Mouse (Mus musculus): ENCODE measurements around the gene Gtpbp2. TPM values are rescaled to one million over a fixed set of nuclear protein-coding genes. Genes with fewer than 3 reads are reported as not detected.

Gene Gtpbp2
- polyA plus RNA-seq (2011; ENCODE audit: insufficient read depth, insufficient read length, low read depth, missing spikeins): 23.5 and 25.8 TPM in 2 replicates

DNA sequence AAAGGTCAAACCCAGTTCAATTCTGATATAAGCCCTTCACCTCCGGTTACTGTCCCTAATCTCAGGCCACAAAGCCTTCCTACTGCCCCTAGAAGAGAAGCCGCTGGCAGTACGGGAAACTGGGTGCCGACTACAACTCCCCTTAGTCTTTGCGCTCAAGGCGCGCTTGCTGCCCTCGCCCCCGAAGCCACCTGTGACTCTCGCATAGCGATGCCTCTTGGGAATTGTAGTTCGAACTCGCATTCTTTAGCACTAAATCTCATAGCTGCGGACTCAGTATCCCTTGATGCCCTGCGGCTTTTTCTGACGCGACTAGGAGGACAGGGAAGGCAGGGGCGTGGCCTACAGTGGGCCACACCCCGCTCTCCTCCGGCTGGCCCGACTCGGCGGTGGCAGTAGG is at the start of gene Gtpbp2:
Gtpbp2 (plus strand) TSS at position 347 of the 400 bp plus-strand sequence.
- peak within 1 kb of the TSS; percentile 83 for H3K27ac ChIP-seq (ENCODE audit: insufficient read depth, low read length)
- peak within 1 kb of the TSS; percentile 86 for H3K9ac ChIP-seq (ENCODE audit: low read depth, poor library complexity, severe bottlenecking)
- TF ChIP-seq POLR2A (IDR thresholded peaks at IDR 0.05; ENCODE audit: insufficient read depth, low read length) (no peak), EP300 (IDR thresholded peaks at IDR 0.05; ENCODE audit: insufficient read depth, low read depth, low read length) (no peak), CTCF (IDR thresholded peaks at IDR 0.05; ENCODE audit: low read depth, low read length) (no peak)
- H3K4me3 ChIP-seq (ENCODE audit: low read depth, low read length): peak within 1 kb of the TSS; percentile 80
- no peaks in the 10 kb centered on the region for H3K27me3 ChIP-seq (ENCODE audit: control insufficient read depth, insufficient read depth, low read length, poor library complexity, severe bottlenecking)
- peaks cover 2% of the 10 kb centered on the region for H3K4me1 ChIP-seq (ENCODE audit: control insufficient read depth, insufficient read depth, low read length)
- H3K9me3 ChIP-seq (replicated peaks; ENCODE audit: control insufficient read depth, insufficient read depth, low read length, poor library complexity, severe bottlenecking): no peaks in the 10 kb centered on the region
- H3K36me3 ChIP-seq (ENCODE audit: control insufficient read depth, insufficient read depth, low read length, poor library complexity, severe bottlenecking): no peaks in the 10 kb centered on the region

DNA sequence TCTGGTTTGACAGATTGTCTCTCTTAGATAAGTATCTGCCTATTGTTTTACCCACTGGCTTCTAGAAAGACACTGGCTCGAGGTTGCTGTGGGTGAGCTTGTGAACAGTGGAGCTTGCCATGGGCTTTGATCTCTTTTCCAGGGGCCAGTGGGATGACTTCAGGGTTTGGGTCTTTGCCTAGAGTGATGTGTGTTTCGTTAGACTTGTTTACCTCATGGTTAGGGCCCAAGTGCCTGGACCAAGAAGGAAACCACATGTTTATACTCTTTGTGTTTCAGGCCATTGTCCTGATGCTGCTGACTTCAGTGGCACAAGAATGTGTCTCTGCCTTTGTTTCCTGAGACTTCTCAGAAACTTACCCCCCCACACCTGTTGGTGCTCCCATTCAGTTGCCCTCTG is 45.3 kb upstream of the Gtpbp2 start:
- Histone ChIP-seq H3K4me1 (ENCODE audit: control insufficient read depth, insufficient read depth, low read length) (no peaks in the 10 kb centered on the region), H3K36me3 (ENCODE audit: control insufficient read depth, insufficient read depth, low read length, poor library complexity, severe bottlenecking) (peaks cover 9% of the 10 kb centered on the region)

DNA sequence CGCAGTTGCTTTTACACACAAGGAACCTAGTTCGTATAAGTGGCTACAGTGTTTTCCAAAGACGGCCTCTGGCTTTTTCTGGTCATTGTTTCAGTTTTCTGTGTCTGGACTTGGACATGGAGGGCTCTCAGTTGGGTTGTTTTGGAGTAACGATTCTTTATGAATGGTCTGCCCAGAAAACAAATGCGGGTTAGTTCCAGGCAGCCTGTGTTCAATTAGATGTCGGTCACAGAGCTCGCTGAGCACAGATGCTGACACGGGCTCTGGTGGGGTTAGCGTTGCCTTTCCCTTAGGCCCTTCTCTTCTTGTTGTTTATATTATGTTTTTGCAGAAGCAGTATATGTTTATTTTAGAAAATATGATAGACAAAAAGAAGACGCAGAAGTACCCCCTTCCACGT is 44.7 kb upstream of the Gtpbp2 start:
- no peak for TF ChIP-seq EP300 (IDR thresholded peaks at IDR 0.05; ENCODE audit: insufficient read depth, low read depth, low read length)
- TF ChIP-seq POLR2A (IDR thresholded peaks at IDR 0.05; ENCODE audit: insufficient read depth, low read length): no peak
- TF ChIP-seq CTCF (IDR thresholded peaks at IDR 0.05; ENCODE audit: low read depth, low read length): no peak
- no peak overlapping the region for H3K27ac ChIP-seq (ENCODE audit: insufficient read depth, low read length)
- peaks cover 9% of the 10 kb centered on the region for H3K36me3 ChIP-seq (ENCODE audit: control insufficient read depth, insufficient read depth, low read length, poor library complexity, severe bottlenecking)
- H3K4me3 ChIP-seq (ENCODE audit: low read depth, low read length): no peak overlapping the region
- no peaks in the 10 kb centered on the region for H3K4me1 ChIP-seq (ENCODE audit: control insufficient read depth, insufficient read depth, low read length)
- no peaks in the 10 kb centered on the region for H3K9me3 ChIP-seq (replicated peaks; ENCODE audit: control insufficient read depth, insufficient read depth, low read length, poor library complexity, severe bottlenecking)
- H3K27me3 ChIP-seq (ENCODE audit: control insufficient read depth, insufficient read depth, low read length, poor library complexity, severe bottlenecking): no peaks in the 10 kb centered on the region
- no peak overlapping the region for H3K9ac ChIP-seq (ENCODE audit: low read depth, poor library complexity, severe bottlenecking)

More for the DNA sequence above, 45.3 kb upstream of the Gtpbp2 start:
- Histone ChIP-seq H3K27ac (ENCODE audit: insufficient read depth, low read length) (no peak overlapping the region), H3K9ac (ENCODE audit: low read depth, poor library complexity, severe bottlenecking) (no peak overlapping the region), H3K9me3 (replicated peaks; ENCODE audit: control insufficient read depth, insufficient read depth, low read length, poor library complexity, severe bottlenecking) (no peaks in the 10 kb centered on the region), H3K27me3 (ENCODE audit: control insufficient read depth, insufficient read depth, low read length, poor library complexity, severe bottlenecking) (no peaks in the 10 kb centered on the region), H3K4me3 (ENCODE audit: low read depth, low read length) (no peak overlapping the region)
- TF ChIP-seq POLR2A (IDR thresholded peaks at IDR 0.05; ENCODE audit: insufficient read depth, low read length) (no peak), CTCF (IDR thresholded peaks at IDR 0.05; ENCODE audit: low read depth, low read length) (no peak), EP300 (IDR thresholded peaks at IDR 0.05; ENCODE audit: insufficient read depth, low read depth, low read length) (no peak)

DNA sequence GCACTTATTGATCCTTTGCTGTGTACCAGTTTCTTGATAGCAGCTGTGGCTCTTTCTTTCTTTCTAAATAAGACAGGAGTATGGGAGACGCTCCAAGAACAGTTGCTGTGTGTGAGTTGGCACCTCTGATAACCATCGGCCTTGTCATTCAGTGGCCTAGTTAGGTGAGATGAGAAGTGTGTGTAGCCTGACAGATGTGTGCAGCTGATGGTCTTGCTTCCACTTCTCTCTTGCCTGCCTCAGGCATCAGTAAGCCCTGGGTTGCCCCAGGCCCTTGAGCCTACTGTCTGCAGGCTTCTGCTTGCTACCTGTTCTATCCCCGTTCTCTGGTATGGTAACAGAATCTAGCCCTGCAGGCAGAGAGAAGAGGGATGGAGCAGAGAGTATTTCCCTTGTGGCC is 44.0 kb upstream of the Gtpbp2 start:
- Histone ChIP-seq H3K27me3 (ENCODE audit: control insufficient read depth, insufficient read depth, low read length, poor library complexity, severe bottlenecking) (no peaks in the 10 kb centered on the region), H3K4me3 (ENCODE audit: low read depth, low read length) (no peak overlapping the region), H3K4me1 (ENCODE audit: control insufficient read depth, insufficient read depth, low read length) (no peaks in the 10 kb centered on the region), H3K27ac (ENCODE audit: insufficient read depth, low read length) (no peak overlapping the region), H3K36me3 (ENCODE audit: control insufficient read depth, insufficient read depth, low read length, poor library complexity, severe bottlenecking) (peaks cover 11% of the 10 kb centered on the region), H3K9ac (ENCODE audit: low read depth, poor library complexity, severe bottlenecking) (no peak overlapping the region), H3K9me3 (replicated peaks; ENCODE audit: control insufficient read depth, insufficient read depth, low read length, poor library complexity, severe bottlenecking) (no peaks in the 10 kb centered on the region)
- TF ChIP-seq POLR2A (IDR thresholded peaks at IDR 0.05; ENCODE audit: insufficient read depth, low read length): no peak
- TF ChIP-seq EP300 (IDR thresholded peaks at IDR 0.05; ENCODE audit: insufficient read depth, low read depth, low read length): no peak
- no peak for TF ChIP-seq CTCF (IDR thresholded peaks at IDR 0.05; ENCODE audit: low read depth, low read length)

DNA sequence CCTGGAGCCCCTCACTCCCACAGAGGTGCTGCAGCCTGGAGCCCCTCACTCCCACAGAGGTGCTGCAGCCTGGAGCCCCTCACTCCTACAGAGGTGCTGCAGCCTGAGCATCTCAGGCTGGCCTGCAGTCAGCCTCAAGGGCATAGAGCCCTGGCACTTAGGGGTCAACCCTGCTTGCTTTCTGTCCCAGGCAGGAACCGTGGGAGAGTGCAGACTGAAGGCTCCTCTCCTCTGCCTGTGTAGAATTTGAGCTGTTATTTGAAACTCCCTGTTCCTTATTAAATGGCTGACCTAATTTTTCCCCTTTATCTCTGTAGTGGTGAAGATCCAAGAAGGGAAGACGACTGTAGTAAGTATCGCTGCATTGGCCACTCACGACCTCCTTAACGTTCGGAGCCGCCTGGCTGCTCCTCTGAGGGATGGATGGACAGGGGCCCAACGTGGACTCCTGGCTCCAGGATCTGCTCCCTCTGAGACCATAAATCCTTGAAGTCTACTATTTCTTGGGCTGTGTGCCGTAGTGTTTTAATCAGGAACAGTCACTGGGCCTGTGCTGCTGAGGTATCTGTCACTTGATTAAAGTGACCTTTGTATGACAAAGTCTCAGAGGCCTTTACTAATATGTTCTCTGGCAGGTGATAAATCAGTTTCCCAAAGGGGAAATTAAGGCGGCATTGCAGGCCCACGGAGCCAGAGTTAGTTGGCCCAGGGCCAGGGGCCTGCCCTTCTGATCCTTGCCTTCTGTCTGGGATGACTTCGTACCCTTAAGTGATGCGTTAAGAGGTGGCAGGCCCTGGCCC is 43.0 kb upstream of the Gtpbp2 start:
- H3K27ac ChIP-seq (ENCODE audit: insufficient read depth, low read length): no peak overlapping the region
- H3K4me3 ChIP-seq (ENCODE audit: low read depth, low read length): no peak overlapping the region
- H3K9ac ChIP-seq (ENCODE audit: low read depth, poor library complexity, severe bottlenecking): no peak overlapping the region

DNA sequence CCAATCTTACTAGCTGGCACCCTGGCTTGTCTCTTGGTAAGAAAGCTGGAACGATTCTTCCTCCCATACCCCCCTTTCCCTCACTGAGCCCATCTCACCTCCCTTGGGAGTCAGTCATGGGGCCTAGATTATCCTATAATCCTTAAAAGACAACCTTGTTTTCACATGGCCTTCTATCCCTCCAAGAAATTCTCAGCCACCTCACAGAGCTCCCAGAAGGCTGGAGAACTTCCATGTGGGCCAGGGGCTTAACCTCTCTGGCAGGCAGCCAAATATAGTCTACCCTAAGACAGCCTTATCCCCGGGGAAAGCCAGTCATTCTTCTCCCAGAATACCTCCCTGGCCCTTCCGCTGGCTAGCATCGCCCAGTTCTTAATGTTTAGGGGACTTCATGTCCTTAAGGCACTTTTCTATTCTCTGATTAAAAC is 42.4 kb upstream of the Gtpbp2 start:
- Histone ChIP-seq H3K27ac (ENCODE audit: insufficient read depth, low read length) (no peak overlapping the region), H3K4me1 (ENCODE audit: control insufficient read depth, insufficient read depth, low read length) (no peaks in the 10 kb centered on the region), H3K9ac (ENCODE audit: low read depth, poor library complexity, severe bottlenecking) (no peak overlapping the region), H3K27me3 (ENCODE audit: control insufficient read depth, insufficient read depth, low read length, poor library complexity, severe bottlenecking) (no peaks in the 10 kb centered on the region), H3K36me3 (ENCODE audit: control insufficient read depth, insufficient read depth, low read length, poor library complexity, severe bottlenecking) (peaks cover 15% of the 10 kb centered on the region), H3K9me3 (replicated peaks; ENCODE audit: control insufficient read depth, insufficient read depth, low read length, poor library complexity, severe bottlenecking) (no peaks in the 10 kb centered on the region), H3K4me3 (ENCODE audit: low read depth, low read length) (no peak overlapping the region)
- no peak for TF ChIP-seq POLR2A (IDR thresholded peaks at IDR 0.05; ENCODE audit: insufficient read depth, low read length)
- no peak for TF ChIP-seq EP300 (IDR thresholded peaks at IDR 0.05; ENCODE audit: insufficient read depth, low read depth, low read length)
- no peak for TF ChIP-seq CTCF (IDR thresholded peaks at IDR 0.05; ENCODE audit: low read depth, low read length)

More for the DNA sequence above, 43.0 kb upstream of the Gtpbp2 start:
- Histone ChIP-seq H3K9me3 (replicated peaks; ENCODE audit: control insufficient read depth, insufficient read depth, low read length, poor library complexity, severe bottlenecking) (no peaks in the 10 kb centered on the region), H3K36me3 (ENCODE audit: control insufficient read depth, insufficient read depth, low read length, poor library complexity, severe bottlenecking) (peaks cover 15% of the 10 kb centered on the region), H3K27me3 (ENCODE audit: control insufficient read depth, insufficient read depth, low read length, poor library complexity, severe bottlenecking) (no peaks in the 10 kb centered on the region), H3K4me1 (ENCODE audit: control insufficient read depth, insufficient read depth, low read length) (no peaks in the 10 kb centered on the region)
- TF ChIP-seq POLR2A (IDR thresholded peaks at IDR 0.05; ENCODE audit: insufficient read depth, low read length): no peak
- TF ChIP-seq CTCF (IDR thresholded peaks at IDR 0.05; ENCODE audit: low read depth, low read length): no peak
- no peak for TF ChIP-seq EP300 (IDR thresholded peaks at IDR 0.05; ENCODE audit: insufficient read depth, low read depth, low read length)

Measured in ES-Bruce4 (cell line).